Mouse (Mus musculus): ENCODE results near the gene Grik1.
A peak's percentile ranks its signal among the peaks of the same experiment; 100 is the strongest.

Gene Grik1

DNA sequence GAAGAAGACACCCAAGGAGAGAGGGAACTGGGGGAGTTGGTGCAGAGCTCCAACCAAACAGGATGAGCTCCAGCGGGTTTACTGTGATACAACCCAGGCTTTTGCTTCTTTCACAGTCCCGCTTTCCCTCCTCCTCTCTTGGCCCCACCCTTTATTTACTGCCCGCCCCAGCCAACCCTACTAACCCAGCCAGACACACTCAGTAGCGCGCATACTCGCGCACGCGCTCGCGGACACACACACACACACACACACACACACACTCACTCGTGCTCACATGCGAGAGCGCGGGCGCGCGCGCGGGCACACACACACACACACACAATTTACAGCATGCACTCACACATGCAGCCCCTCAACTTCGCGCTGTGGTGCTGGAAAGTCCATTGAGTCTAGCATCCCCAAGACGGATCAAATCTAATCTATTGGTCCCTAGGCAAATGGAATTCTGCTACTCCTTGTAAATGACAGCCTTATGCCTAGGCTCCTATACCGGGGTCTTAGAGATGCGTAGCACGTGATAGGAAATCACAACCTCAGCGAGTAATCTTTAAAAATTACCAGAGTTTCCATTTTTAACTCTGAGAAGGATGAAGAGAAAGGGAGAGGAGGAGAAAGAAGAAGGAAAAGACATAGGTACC is at the start of gene Grik1:
Gene Grik1 (minus strand): TSS at position 134 of the 641 bp plus-strand sequence.
- DNase-seq (ENCODE audit: low read depth) = no peak

DNA sequence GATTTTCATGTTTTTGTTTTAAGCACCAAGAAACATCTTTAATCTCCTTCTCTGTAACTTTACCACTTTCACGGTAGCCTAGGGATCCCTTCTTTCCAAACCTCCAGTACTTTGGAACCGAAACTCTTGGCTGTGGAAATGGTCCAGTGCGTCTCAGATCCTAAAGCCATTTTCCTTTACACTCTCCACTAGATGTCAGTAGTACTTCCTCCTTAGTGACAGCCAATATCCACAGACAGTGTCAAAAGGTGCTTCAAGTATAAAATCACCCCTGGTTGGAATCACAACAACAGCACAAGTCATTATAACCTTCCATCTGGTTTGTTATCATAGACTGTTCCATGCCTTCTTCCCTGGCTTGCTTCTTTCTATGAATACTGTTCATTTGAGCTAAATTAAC is 4.1 kb upstream of the Grik1 start:
- DNase-seq (ENCODE audit: low read depth) = no peak

DNA sequence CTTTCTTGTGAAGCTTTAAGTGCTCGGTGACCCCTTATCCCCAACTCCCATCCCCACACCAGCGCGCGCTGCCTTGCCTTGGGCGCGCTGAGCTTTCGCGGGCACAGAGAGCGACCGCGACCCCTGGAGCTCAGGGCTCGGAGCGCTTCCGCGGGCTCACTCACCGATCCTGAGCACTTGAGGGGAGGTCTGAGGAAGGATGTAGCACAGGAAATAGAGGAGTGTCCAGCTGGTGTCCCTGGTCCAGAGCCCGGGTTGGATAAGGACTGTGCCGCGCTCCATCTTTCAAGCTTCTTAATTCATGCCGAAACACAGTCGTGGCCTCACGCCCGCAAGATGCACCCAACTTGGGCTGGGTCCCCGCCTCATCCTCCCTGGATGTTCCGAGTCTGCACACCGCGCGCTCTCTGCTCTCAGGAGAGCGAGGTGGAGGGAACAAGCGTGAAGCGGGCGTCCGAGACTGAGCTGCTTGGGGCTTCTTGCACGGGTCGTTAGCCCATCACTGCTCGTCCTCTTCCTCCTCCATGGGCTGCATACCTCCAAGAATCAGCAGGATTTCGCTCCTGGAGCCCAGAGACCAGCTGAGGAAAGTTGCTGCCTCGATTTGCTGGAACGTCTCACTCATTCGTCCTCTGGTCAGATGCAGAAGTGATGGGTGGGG is 514 bp downstream of the Grik1 start:
- DNase-seq (ENCODE audit: low read depth) = no peak

DNA sequence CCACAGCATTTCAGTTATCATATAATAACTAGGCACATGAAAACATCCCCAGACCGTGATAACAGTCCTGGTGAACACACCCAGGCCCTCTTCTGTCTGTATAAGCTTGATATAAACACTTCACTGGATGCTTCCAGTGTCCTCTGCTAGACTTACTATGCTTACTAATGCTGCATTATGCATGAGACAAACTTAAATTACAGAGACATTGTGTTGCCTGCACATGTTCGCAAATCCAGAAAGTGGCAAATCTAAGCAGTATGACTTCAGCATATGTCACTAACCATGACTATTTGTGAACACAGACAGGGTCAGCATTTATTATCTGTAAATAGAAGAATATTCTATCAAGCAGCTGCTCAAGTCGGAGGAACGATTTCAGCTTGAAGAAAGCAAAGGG is 31.7 kb downstream of the Grik1 start:
- no peak for DNase-seq (ENCODE audit: low read depth)

DNA sequence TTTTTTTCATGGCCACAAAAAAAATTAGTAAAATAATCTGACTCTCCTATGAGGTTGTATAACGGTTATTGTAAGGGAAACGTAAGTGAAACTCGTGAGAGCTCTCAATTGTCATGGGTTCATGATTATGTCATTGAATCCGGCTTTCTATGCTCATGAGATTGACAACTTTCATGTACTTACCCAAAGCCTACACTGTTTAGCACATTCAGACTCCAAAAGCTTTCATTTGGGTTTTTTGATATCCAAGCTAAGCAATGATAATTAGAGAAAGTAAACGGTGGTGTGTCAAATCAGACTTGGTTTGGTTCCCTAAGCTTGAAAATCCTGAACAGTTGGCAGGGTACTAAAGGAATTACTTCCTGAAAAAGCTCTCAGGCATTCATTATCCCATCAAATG is 33.0 kb downstream of the Grik1 start:
- DNase-seq (ENCODE audit: low read depth) = no peak

DNA sequence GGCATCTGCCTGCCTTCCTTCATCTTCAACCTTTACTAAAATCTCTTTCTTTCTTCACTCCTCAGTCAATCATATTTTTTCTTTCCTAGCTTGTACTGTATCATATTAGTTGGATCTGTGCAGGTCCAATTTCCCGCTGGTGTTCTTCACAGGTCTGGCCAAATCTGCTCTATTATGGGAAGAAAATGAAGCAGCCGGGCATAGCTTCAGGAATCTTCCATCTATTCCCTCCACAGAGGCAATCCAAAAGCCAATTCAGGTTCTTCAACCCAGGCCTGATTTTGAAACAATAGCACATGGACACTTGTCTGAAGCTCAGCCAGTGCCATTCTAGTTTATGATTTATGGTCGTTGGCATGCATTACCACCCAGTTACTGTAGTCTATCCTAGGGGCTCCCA is 34.0 kb downstream of the Grik1 start:
- no peak for DNase-seq (ENCODE audit: low read depth)

DNA sequence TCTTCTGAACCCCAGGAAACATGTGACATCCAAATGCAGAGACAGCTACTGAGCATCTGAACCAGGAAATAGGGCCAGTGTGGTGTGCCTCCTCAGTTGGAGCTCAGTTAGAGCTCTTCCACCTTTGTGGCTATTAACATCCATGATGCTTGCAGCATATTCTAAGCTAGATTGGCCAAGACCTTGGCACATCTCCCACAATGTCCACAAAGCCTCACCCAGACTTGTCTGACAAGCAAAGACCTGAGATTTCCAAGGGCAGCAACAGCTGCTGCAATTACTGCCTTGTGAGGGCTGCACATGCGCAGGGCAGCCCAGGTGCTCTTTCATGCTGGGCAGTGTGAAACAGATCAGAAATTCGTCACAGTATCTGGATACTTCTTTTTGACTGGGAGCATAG is 37.4 kb downstream of the Grik1 start:
- DNase-seq (ENCODE audit: low read depth) = no peak

DNA sequence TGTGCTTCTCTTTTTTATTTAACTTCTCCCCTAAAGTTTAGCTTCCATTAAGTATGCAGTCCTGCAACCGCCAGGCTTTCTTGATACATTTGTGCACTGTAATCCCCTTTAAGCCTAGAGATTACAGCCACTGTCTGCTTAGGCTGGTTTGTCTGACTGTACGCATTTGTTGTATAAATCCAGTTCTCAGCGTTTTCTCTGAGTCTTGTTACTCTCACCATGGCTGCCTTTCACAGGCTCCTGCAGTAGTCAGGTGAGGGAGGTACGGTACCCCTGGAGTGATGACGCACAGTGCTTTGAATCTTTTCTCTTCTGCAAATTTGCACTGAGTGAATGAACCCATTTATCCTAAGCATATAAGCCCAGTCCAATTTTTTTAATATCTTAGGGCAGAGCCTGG is 39.0 kb downstream of the Grik1 start:
- no peak for DNase-seq (ENCODE audit: low read depth)

DNA sequence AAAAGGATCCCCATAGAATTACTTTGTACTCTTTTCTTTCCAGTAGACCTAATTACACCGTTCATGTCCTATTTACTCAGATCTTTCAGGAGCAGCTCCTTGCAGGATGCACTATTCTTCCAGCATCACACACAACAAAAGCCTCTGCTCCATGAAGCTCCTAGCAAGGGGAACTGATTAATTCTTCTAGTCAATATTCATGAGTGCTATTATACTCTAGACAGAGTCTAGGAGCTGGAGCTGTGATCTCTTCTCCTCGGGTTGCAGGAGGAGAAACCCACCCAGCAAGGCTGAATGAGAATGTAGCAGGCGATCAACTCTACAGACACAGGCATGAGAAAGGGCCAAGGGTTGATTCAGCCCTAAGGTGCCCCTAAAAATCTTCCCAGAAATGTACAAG is 40.2 kb downstream of the Grik1 start:
- DNase-seq (ENCODE audit: low read depth) = no peak

DNA sequence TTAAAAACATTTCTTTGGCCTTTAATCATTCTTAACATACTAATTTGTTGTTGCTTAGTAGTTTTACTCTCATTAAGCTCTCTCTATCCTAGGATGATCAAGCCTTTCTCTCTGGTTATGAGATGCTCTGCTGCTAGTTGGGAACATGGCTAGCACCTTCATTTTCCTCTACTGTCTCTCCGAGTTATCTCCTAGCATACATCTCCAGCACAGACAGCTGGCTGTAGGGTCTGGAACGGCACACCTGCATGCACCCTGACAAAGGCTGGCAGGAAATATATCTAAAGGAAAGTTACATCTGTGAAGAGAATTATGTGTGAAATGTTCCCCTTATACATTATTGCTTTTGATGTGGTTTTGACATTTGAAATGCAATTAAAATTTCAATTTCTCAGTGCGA is 42.5 kb downstream of the Grik1 start:
- no peak for DNase-seq (ENCODE audit: low read depth)

DNA sequence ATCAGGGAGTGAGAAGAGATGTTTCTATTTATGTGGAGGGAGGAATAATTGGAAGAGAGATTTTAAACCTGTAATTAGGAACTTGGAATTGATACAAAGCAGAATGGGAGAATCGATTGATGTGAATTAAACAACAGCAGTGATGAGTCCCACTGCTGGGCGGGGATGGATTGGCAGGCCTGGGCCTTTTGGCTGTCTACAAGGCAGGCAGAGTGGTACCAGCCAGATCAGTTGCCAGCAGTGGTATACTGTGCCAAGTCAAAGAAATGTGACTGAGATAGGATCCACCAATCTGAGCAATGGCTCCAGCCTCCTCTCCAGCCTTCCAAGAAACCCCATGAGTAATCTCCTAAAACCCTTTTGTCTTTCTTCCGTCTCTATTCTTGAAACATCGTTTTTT is 45.4 kb downstream of the Grik1 start:
- DNase-seq (ENCODE audit: low read depth) = no peak

DNA sequence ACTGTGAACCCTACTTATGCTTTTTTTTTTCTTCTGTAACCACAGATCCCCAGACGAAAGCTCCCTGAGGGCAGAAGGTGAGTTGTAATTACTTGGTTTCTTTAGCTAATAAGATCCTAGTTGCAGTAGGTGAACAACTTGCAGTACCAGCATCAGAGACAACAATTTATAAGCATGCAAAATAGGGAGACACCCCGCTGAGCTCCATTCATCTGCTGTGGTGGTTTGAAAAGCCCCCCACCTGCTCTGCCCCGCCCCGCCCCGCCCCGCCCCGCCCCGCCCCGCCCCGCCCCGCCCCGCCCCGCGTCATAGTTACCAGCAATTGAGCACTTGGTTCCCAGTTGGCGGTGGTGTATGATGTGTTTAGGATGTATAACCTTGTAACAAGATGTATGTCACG is 64.4 kb downstream of the Grik1 start:
- no peak for DNase-seq (ENCODE audit: low read depth)

DNA sequence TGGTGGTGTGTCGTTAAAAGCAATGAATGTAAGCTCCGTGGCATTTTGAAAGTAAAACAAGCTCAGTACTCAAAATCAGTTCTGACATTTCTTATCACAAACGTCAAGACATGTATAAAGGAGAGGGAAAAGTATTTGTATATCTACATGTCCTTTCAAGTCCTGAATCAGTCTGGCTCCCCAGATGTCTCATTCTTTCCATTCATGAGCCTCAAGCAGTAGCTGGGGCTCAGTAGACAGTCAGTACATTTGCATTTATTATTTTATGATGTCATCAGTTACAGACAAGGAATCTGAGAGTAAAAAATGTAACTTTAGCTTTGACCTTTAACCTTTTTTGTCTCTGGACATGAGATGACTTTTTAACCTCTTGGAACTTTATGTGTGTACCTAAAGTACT is 68.1 kb downstream of the Grik1 start:
- no peak for DNase-seq (ENCODE audit: low read depth)

DNA sequence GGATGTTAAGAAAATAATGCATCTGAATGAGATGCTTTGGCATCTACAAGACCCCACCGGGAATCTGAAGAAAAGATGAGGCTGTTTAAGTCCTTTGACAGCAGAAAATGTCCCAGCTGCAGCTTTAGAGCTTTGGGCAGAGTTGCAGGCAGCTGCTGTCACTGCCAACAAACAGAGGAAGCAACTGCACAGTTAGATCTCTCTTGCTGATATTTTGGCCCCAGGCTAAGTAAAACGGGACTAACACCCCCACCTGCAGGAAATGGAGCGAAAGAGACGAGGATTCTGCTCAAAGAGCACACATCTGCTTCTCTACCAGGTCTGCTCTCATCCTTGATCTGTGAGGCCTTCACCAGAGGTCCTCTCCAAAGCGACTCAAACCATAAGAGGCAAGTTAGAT is 77.5 kb downstream of the Grik1 start:
- DNase-seq (ENCODE audit: low read depth) = no peak

DNA sequence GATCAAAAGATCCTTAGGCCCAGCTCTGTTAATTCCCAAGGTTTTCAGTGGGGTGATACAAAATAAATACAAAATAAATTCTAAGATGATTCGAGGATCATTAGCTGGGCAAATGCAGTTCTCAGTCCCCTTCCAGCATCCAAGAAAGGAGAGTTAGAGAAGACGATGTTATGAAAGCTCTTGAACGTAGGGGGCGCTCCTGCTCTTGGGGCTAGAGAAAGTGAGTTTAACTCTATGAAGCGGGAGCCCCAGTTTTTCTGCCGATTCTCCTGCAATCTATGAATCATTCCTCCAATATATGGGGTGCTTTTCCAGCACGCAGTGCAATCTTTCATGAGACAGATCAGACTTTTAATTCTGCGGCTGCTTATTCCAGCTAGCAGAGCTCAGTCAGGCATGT is 78.2 kb downstream of the Grik1 start:
- no peak for DNase-seq (ENCODE audit: low read depth)

DNA sequence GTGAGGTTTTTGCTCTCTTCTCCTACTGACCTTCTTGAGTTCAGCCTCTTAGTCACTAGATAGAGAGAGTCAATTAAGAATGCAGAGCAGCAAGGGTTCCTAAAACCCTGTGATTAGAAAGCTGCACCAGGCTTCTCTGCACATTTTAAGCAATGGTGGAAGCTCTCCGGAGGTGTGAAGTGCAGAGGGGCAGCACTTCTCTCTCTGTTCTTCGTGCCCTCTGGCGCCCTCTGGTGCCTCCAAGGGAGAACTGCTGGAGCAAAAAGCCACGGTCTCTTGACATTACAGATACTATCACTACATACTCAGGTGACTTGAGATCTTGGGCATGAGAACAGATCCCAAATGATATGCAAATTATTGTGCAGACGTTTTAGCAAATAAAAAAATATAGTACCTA is 85.7 kb downstream of the Grik1 start:
- DNase-seq (ENCODE audit: low read depth) = peak; percentile 26

DNA sequence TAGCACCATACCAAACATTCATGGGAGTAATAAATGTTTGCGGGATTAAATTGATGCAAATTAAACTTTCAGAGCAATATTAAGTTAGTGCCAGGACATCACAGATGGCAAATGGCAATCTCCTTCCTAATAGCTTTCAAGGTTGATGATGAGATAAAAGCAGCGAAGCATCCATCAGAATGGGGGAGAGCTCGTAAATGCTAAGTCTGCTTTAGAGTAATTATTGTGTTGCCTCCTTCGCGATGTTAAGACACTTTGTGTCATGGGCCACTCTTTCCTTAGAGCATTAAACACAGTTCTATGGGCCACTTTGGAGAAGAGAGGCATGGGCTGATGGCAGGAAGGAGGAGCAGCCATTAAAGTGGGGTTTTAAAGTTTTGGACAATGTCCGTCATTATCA is 86.1 kb downstream of the Grik1 start:
- no peak for DNase-seq (ENCODE audit: low read depth)

DNA sequence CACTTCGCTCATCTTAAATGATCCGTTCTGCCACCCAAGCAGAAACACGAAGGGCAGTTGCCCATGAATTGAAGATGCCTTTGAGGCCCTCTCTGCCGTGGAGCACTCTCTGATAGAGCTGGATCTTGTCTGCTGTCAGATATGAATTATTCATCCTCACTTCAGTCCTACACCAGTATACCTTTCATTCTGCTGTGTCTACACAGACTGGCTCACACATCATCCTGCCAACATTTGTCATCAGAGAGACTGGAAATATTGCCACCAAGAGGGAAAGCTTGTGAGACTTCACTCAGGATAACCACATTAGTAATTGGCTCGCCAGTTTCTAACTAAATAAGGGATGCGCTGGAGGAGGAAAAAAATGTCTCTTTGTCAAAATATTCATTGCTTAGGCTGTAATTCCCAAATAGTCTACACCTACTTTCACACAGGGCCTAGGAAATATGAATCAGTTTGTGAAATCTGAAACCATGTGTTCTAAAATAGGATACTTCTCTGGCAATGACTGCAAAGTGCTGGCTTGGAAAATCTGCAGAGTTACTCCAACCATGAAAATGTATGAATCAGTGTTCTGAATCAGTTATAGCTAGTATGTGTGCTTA is 102.5 kb downstream of the Grik1 start:
- DNase-seq (ENCODE audit: low read depth) = no peak

DNA sequence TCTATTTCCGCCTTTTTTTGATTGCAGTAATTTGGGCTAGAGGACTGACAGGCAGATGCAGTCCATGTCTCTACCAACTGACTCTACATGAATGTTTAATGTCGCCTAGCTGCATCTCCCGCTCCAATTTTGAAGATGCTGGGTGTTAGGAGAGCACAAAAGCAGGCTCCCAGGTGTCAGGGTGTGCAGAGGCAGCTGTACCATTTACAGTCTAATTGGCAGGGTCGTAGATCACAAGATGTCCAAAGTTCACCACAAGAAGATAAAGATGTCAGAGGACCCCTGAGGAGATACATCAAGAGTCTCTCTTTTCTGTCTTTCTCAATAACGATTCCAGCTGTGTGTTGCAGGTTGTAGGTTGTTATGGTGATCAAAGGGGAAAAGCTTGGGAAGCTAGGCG is 111.3 kb downstream of the Grik1 start:
- DNase-seq (ENCODE audit: low read depth) = no peak

DNA sequence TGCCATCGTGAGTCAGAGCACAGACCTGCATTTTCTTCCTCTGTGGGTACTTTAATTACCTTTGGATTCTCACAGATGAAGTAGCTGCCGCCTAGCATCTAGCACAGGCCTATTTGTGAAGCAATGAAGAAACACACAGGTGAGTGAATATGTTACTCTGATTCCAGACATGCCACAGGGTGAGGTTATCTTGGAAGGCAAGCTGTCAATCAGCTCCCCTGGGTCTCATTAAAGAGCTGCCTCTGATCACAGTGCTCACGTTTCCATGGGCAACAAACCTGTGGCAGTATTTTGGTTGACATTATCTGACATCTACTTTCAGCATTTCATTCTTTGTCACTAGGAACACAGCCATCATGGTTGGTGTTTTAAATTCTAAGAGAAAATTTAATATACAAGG is 112.7 kb downstream of the Grik1 start:
- no peak for DNase-seq (ENCODE audit: low read depth)

DNA sequence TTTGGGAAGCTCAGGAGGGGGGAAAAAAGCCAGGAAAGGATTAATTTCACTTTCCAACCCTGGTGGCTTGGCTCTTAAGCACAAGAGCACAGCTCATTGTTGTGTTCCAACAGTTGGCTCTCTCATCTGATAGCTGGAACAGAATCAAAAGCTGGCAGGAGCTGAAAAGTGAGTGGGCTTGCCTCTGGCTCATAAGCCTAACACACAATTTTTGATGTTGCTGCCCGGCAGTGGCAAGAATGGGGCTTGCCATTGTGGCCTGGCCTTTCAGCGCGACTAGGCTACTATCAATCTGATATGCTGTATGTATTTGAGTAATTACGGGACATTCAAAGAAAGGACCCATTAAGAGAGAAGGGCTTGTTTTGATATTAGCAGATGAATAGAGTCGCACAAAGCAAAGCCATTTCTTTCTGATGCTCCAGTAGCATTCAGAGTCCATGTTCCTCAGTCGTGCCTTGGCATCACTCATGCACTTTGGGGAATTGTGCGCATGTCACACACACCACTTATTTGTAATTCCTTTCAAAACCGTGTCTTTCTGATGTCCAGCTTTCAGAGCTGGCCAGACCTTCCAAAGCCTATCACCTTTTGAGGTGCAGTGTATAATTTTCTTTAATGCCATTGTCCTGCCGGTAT is 115.9 kb downstream of the Grik1 start:
- no peak for DNase-seq (ENCODE audit: low read depth)

DNA sequence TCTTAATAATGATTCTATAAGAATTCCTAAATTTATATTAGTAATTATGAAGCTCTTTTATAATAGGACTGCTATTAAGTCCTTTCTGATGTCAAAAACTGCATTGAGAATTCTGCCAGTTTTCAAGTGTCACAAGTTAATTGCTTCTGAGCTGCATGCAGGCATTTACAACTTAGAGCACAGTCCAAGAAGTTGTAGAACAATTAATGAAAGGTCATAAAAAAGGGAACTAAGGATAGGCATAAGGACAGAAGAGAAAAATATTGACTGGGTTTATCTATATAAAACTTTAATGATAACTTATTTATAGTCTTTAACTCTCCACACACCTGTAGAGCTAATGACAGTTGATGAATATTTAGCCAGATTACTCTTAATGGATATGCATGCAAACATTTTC is 123.5 kb downstream of the Grik1 start:
- no peak for DNase-seq (ENCODE audit: low read depth)

DNA sequence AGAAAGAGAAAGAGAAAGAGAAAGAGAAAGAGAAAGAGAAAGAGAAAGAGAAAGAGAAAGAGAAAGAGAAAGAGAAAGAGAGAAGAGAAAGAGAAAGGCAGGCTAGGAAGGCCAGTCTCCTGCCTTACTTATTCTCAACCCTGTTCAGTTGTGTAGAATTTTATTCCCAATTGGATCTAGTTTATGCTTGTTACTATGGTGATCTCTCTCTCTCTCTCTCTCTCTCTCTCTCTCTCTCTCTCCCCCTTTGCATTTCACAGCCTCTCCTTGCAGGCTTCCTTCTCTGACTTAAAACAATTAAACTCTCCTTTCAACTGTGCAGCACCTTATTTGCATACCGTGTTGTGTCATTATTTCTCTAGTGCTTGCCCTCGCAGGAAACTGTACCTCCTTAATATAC is 147.5 kb downstream of the Grik1 start:
- DNase-seq (ENCODE audit: low read depth) = no peak

Measured in induced T-regulatory cell, adult 2 months (primary cell).